Mouse (Mus musculus) cerebellum, postnatal 10 days (tissue): ENCODE results near the gene Chd6.

ENCODE experiments used
- DNase-seq, 2 experiments: peaks; one replicate each; pipeline ENCODE4 v3.0.0; 2021; ENCODE audit warnings: mixed read lengths in 2 of 2

Gene Chd6

DNA sequence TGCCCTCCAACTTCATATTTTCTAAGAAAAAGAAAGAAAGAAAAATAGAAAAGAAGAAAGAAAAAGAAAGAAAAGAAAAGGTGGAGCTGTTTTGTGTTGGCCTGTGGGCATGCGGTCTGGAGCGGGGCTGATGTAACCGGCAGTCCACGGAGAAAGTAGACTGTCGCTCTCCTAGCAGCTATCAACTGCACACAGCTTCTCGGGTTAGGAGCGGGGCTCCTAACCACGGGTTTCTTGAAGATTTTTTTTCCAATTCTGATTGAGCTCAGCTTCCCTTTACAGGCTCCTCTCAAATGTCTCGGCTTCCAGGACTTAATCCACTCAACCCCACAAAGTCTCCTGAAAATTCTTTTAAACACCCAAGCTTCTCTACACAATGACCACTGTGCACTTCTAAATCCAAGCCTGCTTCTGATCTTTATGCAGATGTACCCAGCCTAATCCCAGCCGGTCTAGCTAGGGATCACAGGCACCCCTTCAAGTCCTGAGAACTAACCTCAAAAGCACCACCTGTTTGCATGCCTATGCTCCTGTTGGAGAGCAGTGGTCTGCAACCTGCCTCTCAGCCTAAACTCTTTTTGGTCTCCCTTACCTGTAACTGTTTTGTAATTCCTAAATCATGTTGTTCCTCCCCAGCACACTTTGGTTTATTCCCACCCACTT lies 42.6 kb downstream of the Chd6 start:
- DNase-seq, result no peak

DNA sequence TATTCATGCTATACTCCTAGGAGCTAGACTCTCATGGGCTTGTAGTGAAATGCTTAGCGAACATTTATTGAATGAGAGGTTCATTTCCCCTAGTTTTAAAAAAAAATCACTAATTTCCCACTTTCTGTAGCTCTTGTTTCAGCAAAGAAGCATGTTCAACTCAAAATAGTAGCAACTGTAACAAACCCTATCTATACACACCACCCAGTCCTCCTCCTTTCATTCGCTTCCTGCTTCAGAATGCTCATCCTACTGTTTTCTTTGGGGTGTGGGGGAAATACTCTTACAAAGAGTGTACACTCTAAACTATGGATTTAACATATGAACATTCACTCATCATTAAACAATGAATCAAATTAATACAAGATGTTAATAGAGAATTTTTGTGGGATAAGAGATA lies 43.3 kb downstream of the Chd6 start:
- no peak for DNase-seq

- no peak for DNase-seq
Measured at GRCm38 (mm10) chr2:161064836-161065235, 44.0 kb downstream of the Chd6 start.

DNA sequence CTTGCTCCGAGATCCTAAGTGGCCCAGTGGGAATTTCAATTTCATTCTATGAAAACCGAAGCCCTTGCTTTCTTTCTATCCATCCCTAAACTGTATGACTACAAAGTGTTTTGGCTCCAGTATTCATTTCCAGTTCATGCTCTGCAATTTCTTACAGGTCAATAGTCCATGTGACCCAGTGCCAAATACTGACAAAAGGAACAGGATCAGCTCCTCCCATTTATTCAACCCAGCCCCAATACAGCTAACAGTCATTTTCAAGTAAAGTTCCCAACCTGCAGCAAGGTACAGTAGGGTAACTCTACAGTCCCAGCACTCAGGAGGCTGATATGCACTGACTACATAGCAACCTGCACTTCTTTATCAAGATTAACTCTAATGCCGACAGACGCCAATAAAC lies 50.0 kb downstream of the Chd6 start:
- no peak for DNase-seq

- peak; percentile 6 to 21 for DNase-seq
Measured at GRCm38 (mm10) chr2:161053765-161054164, 55.1 kb downstream of the Chd6 start.

- DNase-seq, result no peak
Measured at GRCm38 (mm10) chr2:161052175-161052574, 56.7 kb downstream of the Chd6 start.

- no peak for DNase-seq
Measured at GRCm38 (mm10) chr2:161049426-161049825, 59.4 kb downstream of the Chd6 start.

- DNase-seq, result no peak
Measured at GRCm38 (mm10) chr2:161044492-161045201, 64.2 kb downstream of the Chd6 start.

- DNase-seq, result no peak
Measured at GRCm38 (mm10) chr2:161042874-161043273, 66.0 kb downstream of the Chd6 start.

DNA sequence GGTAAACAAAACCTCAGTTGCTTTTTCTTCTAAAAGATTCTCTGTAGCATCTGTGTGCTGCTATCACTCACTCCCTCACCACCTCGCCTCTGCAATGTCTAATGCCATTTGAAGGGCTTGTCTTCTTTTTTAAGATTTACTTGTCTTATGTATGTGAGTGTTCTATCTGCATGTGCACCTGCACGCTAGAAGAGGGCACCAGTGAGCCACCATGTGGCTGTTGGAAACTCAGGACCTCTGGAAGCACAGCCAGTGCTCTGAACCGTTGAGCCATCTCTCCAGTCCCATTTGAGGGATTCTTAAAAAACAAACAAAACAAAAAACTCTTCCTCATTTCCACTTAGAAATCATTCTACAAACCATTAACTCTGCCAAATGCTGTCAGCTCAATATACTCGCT lies 68.1 kb downstream of the Chd6 start:
- no peak for DNase-seq

GRCm38 (mm10) chr2:161037766-161038165 lies 71.1 kb downstream of the Chd6 start:
- no peak for DNase-seq

GRCm38 (mm10) chr2:161033141-161033540 lies 75.7 kb downstream of the Chd6 start:
- peak in 1 of 2 experiments; percentile 5 for DNase-seq

GRCm38 (mm10) chr2:161032394-161032793 lies 76.5 kb downstream of the Chd6 start:
- peak; percentile 30 to 57 for DNase-seq

- DNase-seq, result peak in 1 of 2 experiments; percentile 11
Measured at GRCm38 (mm10) chr2:161024606-161025005, 84.3 kb downstream of the Chd6 start.

DNA sequence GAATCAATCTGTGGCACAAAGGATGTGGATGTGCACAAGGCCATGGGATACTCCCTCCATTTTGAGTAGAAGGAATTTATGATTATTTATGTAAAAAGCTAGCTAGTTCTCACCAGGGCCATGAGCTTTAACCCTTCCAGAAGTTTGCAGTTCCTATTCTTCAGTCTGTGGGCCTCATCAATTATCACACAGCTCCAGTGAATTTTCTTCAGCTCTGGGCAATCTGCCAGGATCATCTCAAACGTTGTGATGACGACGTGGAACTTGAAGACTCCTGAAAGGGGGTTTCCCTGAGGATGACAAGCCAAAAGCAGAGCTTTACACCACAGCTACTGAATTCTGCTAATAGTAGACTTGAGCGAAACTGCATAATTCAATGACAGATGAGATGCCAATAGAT lies 91.0 kb downstream of the Chd6 start:
- peak in 1 of 2 experiments; percentile 15 for DNase-seq

DNA sequence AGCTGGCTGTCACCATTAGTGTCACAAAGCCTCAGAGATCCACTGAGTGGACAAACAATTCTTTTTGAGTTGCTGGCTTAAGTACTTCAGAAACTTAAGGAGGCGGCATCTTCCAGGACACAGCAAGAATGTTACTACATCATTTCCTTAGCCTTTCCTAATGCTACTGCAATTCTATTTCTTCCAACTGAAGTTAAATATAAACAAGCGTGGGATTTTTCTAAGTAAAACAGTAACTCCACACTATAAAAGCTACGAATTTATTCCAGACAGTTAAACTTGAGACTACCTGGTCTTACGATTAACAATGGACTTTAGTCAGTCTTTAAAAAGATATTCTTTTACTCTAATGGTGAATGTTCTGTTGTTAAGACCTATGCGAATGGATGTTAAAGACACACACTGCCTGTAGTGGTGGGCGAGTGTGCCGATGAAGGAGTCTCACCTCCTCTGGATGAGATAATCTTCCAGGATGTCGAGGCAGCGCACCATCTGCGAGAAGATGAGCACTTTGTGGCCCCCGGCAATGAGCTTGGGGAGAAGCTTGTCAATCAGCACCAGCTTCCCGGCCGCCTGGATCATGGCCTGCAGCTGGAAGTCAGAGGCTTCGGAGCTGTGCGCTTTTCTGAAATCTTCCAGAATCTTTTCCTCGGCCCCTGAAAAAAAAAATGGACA lies 96.2 kb downstream of the Chd6 start:
- DNase-seq, result no peak

- peak in 1 of 2 experiments; percentile 13 for DNase-seq
Measured at GRCm38 (mm10) chr2:161004338-161004737, 104.5 kb downstream of the Chd6 start.

- DNase-seq, result no peak
Measured at GRCm38 (mm10) chr2:160996987-160997763, 111.7 kb downstream of the Chd6 start.

- DNase-seq, result peak in 1 of 2 experiments; percentile 23
Measured at GRCm38 (mm10) chr2:160994181-160994580, 114.7 kb downstream of the Chd6 start.

DNA sequence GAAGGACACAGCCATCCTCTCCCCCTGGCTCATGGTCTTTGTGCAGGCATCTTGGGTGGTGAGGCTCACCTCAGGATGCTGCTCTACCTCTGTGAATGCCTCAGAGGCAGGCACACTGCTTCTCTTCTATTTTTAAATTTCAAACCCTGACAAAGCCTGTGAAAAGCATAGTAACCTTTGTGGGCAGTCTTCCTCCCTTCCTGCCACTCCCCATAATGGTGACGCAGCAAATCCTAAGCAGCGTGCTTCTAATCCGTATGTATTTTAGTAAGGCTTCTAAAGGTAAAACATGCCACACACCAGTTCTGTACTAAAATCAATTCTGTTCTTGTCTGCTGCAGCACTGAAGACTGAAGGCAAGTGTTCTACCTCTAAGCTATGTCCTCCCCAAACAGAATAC lies 116.4 kb downstream of the Chd6 start:
- DNase-seq, result no peak

DNA sequence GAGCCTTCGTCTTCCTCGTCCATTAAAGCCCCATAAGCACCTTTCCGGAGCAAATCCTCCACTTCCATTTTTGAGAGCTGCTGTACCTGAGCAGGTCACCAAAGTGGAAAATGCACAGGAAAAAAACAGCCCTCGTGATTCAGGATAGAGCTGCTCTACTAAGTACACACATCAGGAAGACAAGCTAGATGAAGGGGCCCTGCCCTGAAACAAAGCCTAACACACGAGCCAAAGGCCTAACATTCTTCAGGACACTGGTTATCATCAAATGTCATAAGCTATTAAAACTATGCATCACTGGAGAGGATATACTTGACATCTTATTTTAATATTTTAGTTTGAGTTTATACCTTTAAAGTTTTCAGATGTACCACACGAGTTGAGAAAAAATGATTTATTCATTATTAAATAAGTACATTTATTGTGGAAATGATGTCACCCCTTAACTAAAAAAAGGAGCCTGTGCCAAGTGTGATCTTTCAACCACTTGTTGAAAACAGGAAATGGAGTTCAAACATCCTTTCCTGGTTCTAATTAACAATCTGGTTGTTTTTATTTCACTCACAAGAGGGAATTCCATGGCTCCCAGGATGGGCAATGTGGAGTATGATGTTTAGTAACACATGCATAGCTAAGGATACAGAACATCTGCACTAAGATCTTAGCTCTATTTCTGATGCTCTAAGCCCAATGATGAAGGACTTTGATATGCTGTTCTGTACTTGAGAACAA lies 118.4 kb downstream of the Chd6 start:
- DNase-seq, result no peak

GRCm38 (mm10) chr2:160987503-160987902 lies 121.4 kb downstream of the Chd6 start:
- DNase-seq, result no peak
